Mouse (Mus musculus) activated CD4-positive, CD25-positive, alpha-beta regulatory T cell, adult 9 weeks (primary cell): ENCODE results near the gene Sp9. TPM values are rescaled to one million over a fixed set of nuclear protein-coding genes. Genes with fewer than 3 reads are reported as not detected.

Source experiments
- polyA plus RNA-seq: library from polyadenylated mRNA; unstranded; fragments of 100-300 nt; shearing (Covaris generic); gene quantifications from one replicate; pipeline ENCODE4 v1.2.1, GENCODE M21; 2017

The Sp9 gene
- polyA plus RNA-seq, result not detected

GRCm38 (mm10) chr2:73271459-73272161 is at the start of gene Sp9:
Gene Sp9 (plus strand): TSS chr2:73271925.

DNA sequence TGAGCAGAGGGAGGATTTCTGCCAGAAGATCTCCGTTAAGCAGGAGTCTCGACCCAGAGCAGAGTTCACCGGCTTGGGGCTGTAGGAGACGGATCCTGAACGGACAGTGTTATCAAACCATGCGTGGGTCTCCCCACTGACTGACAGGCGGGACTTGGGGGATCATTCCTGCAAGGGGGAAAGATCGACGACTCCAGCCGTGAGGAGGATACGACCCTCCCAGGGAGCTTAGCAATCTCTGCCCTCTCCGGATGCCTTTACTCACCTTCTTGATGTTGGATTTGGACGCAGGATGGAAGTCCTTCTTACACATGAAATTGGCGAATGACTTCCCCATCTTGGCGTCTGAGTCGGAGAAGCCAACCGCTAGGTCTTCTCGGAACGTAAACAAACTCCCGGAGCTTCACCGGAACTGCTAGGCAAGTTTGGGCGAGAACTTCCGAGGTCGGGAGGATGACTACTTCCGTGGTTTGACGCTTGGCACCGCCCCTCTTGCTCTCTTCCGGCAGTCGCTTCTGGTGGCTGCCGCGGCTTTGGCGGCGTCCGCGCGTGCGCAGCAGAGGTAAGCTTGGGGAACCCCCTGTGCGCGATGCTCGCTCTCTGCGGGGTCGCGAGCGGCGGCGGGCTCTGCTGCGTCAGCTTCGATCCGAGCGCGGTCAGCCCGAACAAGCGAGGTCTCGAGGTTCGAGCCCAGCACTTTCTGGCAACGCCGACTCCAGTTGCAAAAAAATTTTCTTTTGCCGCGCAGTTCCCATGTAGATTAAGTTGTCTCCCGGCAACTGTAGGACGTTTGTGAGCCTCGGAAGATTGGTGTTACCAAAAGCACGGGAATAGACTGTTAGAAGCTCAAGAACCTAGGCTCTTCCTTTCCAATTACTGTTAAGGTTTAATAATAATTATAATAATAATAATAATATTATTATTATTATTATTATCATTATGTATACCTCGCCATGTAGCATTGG is 40.7 kb downstream of the Sp9 start, which contains the start of the genes Scrn3 and Cir1:
Gene Scrn3, plus strand, starts transcription at position 450 of the 965 bp plus-strand sequence.
Gene Cir1, minus strand, starts transcription at position 550 of the 965 bp plus-strand sequence.

Other genes starting within 250 kb of the Sp9 start
- 76.3 TPM for gene Ola1, start 53.0 kb upstream of the Sp9 start, polyA plus RNA-seq
- 13.2 TPM for gene Scrn3, start 40.7 kb downstream of the Sp9 start, polyA plus RNA-seq
- 33.4 TPM for gene Cir1, start 40.8 kb downstream of the Sp9 start, polyA plus RNA-seq
- 30.5 TPM for gene Gpr155, start 114.6 kb downstream of the Sp9 start, polyA plus RNA-seq